Mouse (Mus musculus): ENCODE data around the gene Gfm1.

DNA sequence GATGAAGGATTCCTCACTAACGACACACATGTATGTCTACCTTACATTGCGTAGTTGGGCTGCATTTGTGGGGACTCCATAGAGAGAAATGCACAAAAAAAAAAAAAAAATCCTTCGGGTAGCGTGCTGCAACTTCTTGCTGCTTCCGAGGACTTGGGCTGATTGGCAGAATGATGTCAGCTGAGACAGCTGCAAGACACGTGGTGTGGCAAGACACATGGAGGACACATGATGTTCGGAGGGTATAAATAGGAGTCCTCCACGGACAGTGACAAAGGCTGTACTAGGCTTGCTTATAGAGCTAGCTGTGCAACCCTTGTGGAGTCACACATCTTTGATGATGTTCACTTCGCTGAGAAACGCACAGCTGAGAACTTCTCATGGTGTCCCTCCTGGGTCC, 52.5 kb downstream of the Gfm1 start:
- no peak for TF ChIP-seq CTCF (IDR thresholded peaks at IDR 0.05; ENCODE audit: borderline replicate concordance, extremely low read depth, insufficient read depth, insufficient read length)
- TF ChIP-seq POLR2A (IDR thresholded peaks at IDR 0.05; ENCODE audit: borderline replicate concordance, extremely low read depth, insufficient read depth, insufficient read length, poor library complexity, severe bottlenecking) = no peak

Data from brain, embryonic 14.5 days (tissue).